Mouse (Mus musculus) left cerebral cortex, adult 9 months (tissue): ENCODE measurements around the gene Tnpo1.

Experiments
- DNase-seq, 2 experiments: peaks; one replicate each; pipeline ENCODE4 v3.0.0; 2022; ENCODE audit warnings: low spot score in 2 of 2

The Tnpo1 gene

GRCm38 (mm10) chr13:98926213-98926957, at the start of gene Tnpo1:
Gene Tnpo1, minus strand, starts transcription at chr13:98926384.
- peak; percentile 61 to 92 for DNase-seq

- DNase-seq = no peak
Observed at GRCm38 (mm10) chr13:98972090-98972489, 45.9 kb upstream of the Tnpo1 start.

DNA sequence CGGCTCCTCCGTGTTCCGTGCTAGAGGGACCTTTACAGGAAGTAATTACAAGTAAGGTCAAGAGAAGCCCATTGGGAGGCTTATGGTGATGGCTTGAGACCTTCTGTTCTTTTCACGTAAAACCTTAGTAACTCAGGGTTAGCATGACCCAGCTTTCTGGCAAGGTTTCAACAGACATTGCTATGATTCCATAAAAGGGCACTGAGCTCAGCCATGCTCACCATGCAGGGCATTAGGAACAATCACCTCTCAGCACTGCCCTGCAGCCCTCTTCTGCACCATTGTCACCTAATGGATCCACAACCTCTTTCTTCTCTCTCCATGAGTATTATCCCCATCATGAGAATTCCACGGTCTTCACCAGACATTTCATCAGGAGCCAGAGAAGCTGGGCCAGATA, 45.5 kb upstream of the Tnpo1 start:
- no peak for DNase-seq

- DNase-seq = no peak
Observed at GRCm38 (mm10) chr13:98968517-98968916, 42.3 kb upstream of the Tnpo1 start.

DNA sequence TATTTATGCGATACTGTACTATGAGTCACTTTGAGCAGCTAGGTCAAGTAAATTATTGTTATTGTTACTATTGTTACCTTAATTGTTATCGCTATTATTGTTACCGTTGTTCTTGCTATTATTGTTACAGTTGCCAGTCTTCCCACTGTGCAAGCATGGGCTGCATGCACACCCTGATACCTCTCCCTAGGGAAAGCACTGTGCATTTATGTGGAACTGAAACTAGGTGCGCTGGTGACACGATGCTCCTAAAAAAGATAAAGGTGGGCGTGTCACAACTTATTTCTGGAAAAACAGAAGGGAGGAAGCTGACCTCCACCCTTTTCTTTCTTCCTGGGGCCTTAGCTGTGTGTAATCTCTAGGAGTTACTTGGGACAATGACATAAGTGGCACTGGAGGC, 41.8 kb upstream of the Tnpo1 start:
- no peak for DNase-seq

DNA sequence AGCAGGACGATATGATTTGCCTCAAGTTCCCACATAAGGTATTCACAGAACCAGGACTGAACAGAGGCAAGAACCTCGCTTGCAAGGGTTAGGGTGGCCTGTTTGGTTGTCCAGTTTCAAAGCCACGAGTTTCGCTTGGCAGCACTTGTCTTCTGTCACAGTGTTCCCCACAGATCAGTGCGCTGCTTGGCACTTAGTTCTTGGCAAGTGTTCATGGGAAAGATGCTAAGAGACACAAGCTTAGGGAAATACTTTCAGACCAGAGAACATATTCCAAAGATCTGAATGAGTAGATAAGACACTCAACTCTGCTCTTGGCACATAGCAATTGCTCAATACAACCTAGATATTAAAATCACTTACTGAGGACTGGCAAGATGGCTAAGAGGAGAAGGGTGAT, 40.4 kb upstream of the Tnpo1 start:
- DNase-seq = no peak

DNA sequence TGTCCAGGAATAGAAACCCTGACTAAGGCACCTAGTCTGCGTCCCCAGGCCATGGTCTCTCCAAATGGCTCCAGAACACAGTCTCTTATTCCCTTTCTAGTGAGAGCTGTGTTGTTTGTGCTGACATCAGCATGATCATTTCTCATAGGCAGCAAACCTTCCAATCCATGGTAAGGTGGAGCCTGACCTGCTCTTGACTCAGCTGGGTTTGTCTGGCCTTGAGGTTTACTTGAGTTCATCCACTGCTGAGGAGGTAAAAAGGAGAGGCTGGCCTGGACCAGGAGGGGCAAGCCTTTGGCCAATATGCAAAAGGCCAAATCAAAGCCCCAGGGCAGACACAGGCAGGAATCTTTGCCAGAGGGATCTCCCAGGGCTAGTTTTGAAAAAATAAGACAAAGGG, 37.4 kb upstream of the Tnpo1 start:
- DNase-seq = no peak

DNA sequence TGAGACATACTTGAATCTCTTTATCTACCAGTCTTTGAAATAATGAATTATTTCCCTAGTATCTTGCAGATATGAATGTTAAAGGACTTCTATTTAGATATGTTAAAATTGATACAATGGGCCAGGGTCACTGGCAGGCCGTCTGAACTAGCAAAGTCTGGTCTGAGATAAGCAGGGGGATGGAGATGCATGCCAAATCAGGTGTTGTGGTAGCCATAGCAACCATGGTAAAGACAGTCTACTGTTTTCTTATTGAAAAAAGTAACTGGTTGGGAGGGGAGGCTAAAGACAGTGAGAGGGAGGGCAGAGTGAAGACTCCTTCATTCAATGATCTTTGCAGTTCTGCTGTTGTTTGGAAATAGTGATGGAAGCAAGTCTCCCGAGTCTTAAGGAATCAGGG, 32.0 kb upstream of the Tnpo1 start:
- DNase-seq = no peak

DNA sequence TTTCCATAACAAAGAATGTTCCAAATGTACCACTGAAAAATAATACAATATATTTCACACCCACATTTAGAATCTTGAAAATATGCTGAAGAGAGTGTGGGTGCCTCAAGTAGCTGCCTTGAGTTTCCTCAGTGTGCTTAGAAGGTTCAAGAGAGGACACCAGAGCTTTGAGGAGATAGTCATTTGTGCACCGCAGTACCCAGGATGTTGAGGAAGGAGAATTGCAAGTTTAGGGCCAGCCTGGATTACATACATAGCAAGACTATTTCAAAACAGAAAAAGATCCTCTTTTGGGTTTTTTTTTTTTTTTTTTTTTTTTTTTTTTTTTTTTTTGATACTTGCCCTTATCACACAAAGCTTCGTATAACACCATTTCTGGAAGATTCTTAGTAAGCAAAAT, 30.0 kb upstream of the Tnpo1 start:
- no peak for DNase-seq

GRCm38 (mm10) chr13:98955676-98956075, 29.5 kb upstream of the Tnpo1 start:
- DNase-seq = no peak

DNA sequence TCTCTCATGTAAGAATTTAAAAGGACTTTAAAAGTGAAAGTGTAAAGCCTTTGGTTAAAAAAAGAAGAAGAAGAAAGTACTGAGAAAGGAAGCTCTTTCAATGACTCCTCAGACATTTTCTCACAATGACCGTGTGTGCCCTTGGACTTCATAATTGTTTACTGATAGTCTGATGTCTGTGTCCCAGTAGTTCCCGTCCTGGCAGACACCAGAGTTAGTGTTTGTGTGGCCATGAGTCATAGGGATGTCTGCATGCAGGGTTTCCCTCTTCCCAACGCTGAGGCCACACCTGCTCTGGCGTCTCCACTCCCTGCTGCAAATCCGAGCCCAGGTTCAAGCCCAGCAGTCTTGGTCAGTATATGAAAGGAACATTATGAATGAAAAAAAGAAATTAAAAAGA, 29.0 kb upstream of the Tnpo1 start:
- no peak for DNase-seq

- DNase-seq = peak in 1 of 2 experiments; percentile 39
Observed at GRCm38 (mm10) chr13:98953830-98954229, 27.6 kb upstream of the Tnpo1 start.

DNA sequence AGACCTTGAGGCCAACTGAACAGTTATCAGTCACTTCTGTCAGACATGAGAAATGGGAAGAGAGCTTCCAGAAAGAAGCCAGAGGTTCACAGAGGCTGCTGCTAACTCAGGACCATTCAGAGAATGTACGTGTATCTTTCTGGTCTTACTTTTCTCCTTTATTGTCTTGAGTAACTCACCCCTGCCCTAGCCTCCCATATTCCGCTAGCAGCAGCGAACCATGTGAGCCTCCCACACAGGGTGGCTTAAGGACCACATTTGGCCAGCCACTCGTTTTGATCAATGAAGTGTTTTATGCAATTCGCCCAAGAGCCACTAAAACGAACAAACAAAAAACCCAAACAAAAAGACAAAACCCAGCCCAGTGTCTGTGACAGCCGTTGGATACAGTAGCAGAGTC, 25.8 kb upstream of the Tnpo1 start:
- DNase-seq = no peak

- DNase-seq = no peak
Observed at GRCm38 (mm10) chr13:98948146-98948545, 22.0 kb upstream of the Tnpo1 start.

DNA sequence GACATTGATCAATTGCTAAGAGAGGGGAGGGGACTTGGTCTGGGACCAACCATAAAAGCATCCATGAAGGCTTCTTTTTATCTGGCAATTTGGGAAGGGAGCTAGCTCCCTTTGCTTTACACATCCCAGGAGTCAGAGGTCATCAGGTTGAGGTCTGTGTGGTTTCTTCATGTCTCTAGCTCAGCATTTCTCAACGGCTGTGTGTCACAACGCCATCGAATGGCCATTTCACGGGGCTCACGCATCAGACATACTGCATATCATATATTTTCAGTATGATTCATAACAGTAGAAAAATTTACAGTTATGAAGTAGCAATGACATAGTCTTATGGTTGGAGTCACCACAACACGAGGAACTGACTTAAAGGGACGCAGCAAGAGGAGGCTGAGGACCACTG, 20.2 kb upstream of the Tnpo1 start:
- DNase-seq = no peak

DNA sequence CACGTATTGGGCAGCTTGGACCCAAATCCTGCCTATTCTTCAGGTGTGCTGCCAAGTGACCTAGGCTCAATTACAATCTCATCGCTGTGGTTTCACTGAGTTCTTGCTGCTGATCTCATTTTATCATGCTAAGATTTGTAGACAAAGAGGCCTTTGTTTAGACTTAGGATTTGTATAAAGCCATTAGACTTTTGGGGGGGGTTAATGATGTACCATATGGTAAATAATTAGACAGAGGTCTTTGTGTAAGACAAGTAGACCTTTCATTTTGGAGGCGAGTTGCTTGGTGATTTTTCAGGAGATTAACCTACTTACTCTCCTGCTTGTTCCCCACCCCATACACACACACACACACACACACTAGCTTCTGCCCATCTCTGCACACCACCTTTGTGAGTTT, 19.7 kb upstream of the Tnpo1 start:
- DNase-seq = no peak

- DNase-seq = no peak
Observed at GRCm38 (mm10) chr13:98945381-98945780, 19.2 kb upstream of the Tnpo1 start.

DNA sequence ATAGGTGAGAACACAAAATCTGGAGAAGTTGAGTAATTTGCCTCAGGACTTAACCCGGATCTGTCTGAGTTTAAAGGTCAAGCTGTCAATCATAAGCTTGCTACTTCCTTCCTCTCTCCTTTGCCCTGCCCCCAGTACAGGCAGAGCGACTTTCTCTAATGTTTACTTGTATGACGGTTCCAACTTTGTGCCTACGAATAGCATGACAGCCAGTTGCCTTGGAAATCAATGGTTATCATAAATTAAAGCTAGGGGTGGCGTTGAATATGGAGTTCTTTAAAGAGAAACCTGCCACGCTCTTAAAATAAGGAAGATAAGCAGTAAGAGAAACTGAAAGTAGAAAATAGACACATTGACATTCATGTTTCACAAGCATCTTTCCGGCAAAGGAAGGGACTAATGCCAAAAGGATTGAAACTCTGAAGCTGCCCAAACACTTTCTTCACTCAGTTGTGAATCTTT, 18.5 kb upstream of the Tnpo1 start:
- no peak for DNase-seq

DNA sequence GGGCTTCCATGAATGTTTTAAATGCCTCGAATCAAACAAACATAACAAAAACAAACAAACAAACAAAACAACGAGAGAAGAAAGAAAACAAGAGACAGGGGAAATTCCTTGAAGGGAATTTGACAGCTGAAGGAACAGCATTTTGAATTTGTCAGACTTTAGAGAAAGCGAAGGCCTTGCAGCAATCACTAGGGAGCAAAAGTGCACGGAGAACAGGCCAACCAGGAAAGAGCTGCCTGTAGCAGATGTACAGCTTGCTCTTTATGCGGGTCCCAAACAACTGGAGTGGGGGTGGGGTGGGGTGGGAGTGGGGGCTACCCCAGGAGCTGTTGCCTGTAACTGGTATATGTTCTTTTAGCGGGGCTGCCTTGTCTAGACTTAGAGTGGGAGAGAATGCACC, 16.2 kb upstream of the Tnpo1 start:
- no peak for DNase-seq

- DNase-seq = no peak
Observed at GRCm38 (mm10) chr13:98941829-98942343, 15.7 kb upstream of the Tnpo1 start.

DNA sequence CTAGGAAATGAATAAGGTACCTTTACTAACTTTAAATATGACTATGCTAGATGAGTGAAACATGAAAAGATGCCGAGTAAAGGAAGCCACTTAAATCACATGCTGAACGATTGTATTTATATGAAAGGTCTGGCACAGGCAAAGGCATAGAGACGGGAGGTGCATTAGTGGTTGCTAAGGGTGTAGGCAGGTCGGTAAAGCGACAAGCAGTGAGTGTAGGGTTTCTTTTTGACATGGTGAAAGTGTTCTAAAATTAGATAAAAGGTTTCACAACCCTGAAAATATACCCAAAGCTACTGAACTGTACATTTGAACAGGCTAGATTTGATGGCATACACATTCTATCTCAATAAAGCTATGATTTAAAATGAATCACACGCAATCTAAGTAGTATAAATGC, 10.9 kb upstream of the Tnpo1 start:
- DNase-seq = no peak

- DNase-seq = no peak
Observed at GRCm38 (mm10) chr13:98928908-98929307, 2.7 kb upstream of the Tnpo1 start.

GRCm38 (mm10) chr13:98926958-98927242, 716 bp upstream of the Tnpo1 start:
- DNase-seq = no peak
